Mouse (Mus musculus) stomach, embryonic 15.5 days (tissue): ENCODE measurements at regions not wholly inside any gene's neighbourhood (a gene's known extent, or its start where the extent isn't known, plus 50 kb on each side); places are given as distances from the start of the nearest gene placed in this dataset.

ENCODE experiments used
- ATAC-seq: fragments of 200-750 bp; cut with Nextera tagmentation; 2 replicates; pipeline ENCODE4 v1.8.0; 2017; ENCODE audit warnings: low read depth, moderate number of reproducible peaks, moderate TSS enrichment; ENCODE audit not compliant: insufficient read depth, low FRiP score
- H3K27ac ChIP-seq: fragments of 300-500 bp; sonication (generic); 2 replicates; pipeline ENCODE4 v1.5.1; 2015; ENCODE audit warnings: mild to moderate bottlenecking, inconsistent platforms
- H3K27me3 ChIP-seq: fragments of 300-500 bp; sonication (generic); replicated peaks from 2 replicates; pipeline ENCODE4 v1.6.1; 2015; ENCODE audit warnings: inconsistent platforms
- H3K36me3 ChIP-seq: fragments of 300-500 bp; sonication (generic); 2 replicates; pipeline ENCODE4 v1.6.1; 2015; ENCODE audit warnings: inconsistent platforms
- H3K4me1 ChIP-seq: fragments of 300-500 bp; sonication (generic); 2 replicates; pipeline ENCODE4 v1.6.1; 2015; ENCODE audit warnings: inconsistent platforms
- H3K4me2 ChIP-seq: fragments of 300-500 bp; sonication (generic); 2 replicates; pipeline ENCODE4 v1.6.1; 2015; ENCODE audit warnings: mild to moderate bottlenecking, inconsistent platforms
- H3K4me3 ChIP-seq: fragments of 300-500 bp; sonication (generic); replicated peaks from 2 replicates; pipeline ENCODE4 v1.5.1; 2015; ENCODE audit warnings: inconsistent platforms
- H3K9ac ChIP-seq: fragments of 300-500 bp; sonication (generic); 2 replicates; pipeline ENCODE4 v1.6.1; 2015; ENCODE audit warnings: inconsistent platforms
- H3K9me3 ChIP-seq: fragments of 300-500 bp; sonication (generic); 2 replicates; pipeline ENCODE4 v1.6.1; 2016; ENCODE audit warnings: inconsistent platforms
- WGBS: fragments of 180-500 bp; shearing (Covaris S2); methylation state at CpG from one replicate; pipeline ENCODE4 v1.1.7; 2015; 5-methylcytosine and 5-hydroxymethylcytosine counted together

GRCm38 (mm10) chr14:31891500-31892185, 61.2 kb upstream of the Ankrd28 start:
- H3K27me3 ChIP-seq: no peaks in the 10 kb centered on the region
- H3K27ac ChIP-seq: peak overlapping the region; percentile 19; the same call in 1 of the 2 replicates
- peaks cover 10% of the 10 kb centered on the region for H3K4me1 ChIP-seq
- no peak overlapping the region; the same call in 1 of the 2 replicates for H3K9ac ChIP-seq
- H3K4me3 ChIP-seq: 0 out of 2 replicates have a peak overlapping the region, but pooled peaks have one; percentile 6
- peak; percentile 58 for ATAC-seq
- WGBS: 8% methylated on average over 16 of the region's 16 CpGs
- H3K36me3 ChIP-seq: no peaks in the 10 kb centered on the region
- no peaks in the 10 kb centered on the region for H3K9me3 ChIP-seq
- peak overlapping the region; percentile 52 for H3K4me2 ChIP-seq

DNA sequence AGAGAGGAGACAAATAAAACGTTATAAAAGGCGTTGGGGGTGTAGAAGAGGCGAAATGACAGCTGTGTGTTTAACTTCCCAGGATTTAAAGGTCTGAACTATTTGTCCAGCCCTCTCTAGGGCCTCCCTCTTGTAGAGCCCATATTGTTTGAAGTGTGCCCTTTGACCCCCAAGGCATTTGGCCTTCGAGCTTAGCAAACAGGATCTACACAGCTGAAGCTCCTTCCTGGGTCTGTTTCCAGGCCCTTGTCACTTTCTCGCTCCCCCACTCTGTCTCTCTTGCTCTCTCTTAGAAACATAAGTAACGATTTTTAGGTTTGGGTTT, 61.7 kb upstream of the Ankrd28 start:
- Histone ChIP-seq H3K4me1 (peaks cover 10% of the 10 kb centered on the region), H3K36me3 (no peaks in the 10 kb centered on the region), H3K4me3 (no peak overlapping the region), H3K27ac (peak overlapping the region; percentile 19; the same call in 1 of the 2 replicates), H3K27me3 (no peaks in the 10 kb centered on the region), H3K4me2 (peak overlapping the region; percentile 52), H3K9me3 (no peaks in the 10 kb centered on the region), H3K9ac (no peak overlapping the region)
- WGBS: 18% methylated on average over 6 of the region's 6 CpGs
- ATAC-seq: 0 out of 2 replicates have a peak, but pooled peaks have one; percentile 10

DNA sequence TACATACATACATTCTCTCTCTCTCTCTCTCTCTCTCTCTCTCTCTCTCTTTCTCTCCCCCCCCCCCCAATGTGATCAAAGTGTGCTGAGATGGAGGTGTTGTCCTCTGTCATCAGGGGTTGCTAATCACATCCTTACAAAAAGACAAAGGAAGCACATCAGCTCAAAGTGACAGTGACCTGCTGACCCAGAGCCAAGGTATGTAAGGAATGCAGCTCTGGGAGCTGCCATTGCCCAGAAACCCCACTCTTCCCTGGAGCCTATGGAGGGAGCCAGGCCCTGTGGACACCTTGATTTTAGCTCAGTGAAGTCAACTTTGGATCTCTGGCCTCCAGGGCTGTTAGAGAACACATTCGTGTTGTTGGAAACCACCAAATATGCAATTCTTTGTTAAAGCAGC, 66.0 kb upstream of the Ankrd28 start:
- Histone ChIP-seq H3K4me1 (peaks cover 7% of the 10 kb centered on the region), H3K4me3 (no peak overlapping the region), H3K9ac (no peak overlapping the region), H3K9me3 (no peaks in the 10 kb centered on the region), H3K27me3 (no peaks in the 10 kb centered on the region), H3K27ac (no peak overlapping the region), H3K4me2 (no peak overlapping the region), H3K36me3 (no peaks in the 10 kb centered on the region)
- no peak for ATAC-seq
- WGBS: 71% methylated on average over 1 of the region's 1 CpGs

- H3K9me3 ChIP-seq: no peaks in the 10 kb centered on the region
- no peaks in the 10 kb centered on the region for H3K27me3 ChIP-seq
- H3K4me1 ChIP-seq: no peaks in the 10 kb centered on the region
- ATAC-seq: no peak
- H3K27ac ChIP-seq: no peak overlapping the region
- no peak overlapping the region for H3K4me2 ChIP-seq
- no peaks in the 10 kb centered on the region for H3K36me3 ChIP-seq
- H3K4me3 ChIP-seq: no peak overlapping the region
- WGBS: 73% methylated on average over 8 of the region's 8 CpGs
- H3K9ac ChIP-seq: no peak overlapping the region
Observed at GRCm38 (mm10) chr14:31899504-31899903, 69.1 kb upstream of the Ankrd28 start.

DNA sequence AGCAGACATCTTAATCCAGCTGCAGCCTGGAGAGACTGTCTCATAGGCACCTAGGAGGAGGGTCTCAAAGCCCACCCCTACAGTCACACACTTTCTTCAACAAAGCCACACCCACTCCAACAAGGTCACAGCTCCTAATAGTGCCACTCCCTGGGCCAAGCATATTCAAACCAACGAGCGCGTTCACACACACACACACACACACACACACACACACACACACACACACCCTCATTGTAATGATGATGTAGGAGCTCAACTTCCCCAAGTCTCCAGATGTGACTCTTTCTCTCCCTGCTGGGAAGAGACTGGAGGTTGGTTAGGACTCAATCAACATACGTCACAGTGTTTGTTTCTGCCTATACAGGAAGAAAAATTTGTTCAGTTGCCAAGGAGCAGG, 69.5 kb upstream of the Ankrd28 start:
- Histone ChIP-seq H3K4me3 (no peak overlapping the region), H3K27ac (no peak overlapping the region), H3K27me3 (no peaks in the 10 kb centered on the region), H3K9me3 (no peaks in the 10 kb centered on the region), H3K4me1 (no peaks in the 10 kb centered on the region), H3K9ac (no peak overlapping the region), H3K36me3 (no peaks in the 10 kb centered on the region), H3K4me2 (no peak overlapping the region)
- ATAC-seq: no peak
- 52% methylated on average over 4 of the region's 4 CpGs for WGBS

- Histone ChIP-seq H3K27ac (no peak overlapping the region), H3K27me3 (no peaks in the 10 kb centered on the region), H3K9me3 (no peaks in the 10 kb centered on the region), H3K4me2 (no peak overlapping the region), H3K4me1 (no peaks in the 10 kb centered on the region), H3K36me3 (no peaks in the 10 kb centered on the region), H3K9ac (no peak overlapping the region), H3K4me3 (no peak overlapping the region)
- 46% methylated on average over 4 of the region's 4 CpGs for WGBS
- no peak for ATAC-seq
Observed at GRCm38 (mm10) chr14:31901901-31902300, 71.5 kb upstream of the Ankrd28 start.

DNA sequence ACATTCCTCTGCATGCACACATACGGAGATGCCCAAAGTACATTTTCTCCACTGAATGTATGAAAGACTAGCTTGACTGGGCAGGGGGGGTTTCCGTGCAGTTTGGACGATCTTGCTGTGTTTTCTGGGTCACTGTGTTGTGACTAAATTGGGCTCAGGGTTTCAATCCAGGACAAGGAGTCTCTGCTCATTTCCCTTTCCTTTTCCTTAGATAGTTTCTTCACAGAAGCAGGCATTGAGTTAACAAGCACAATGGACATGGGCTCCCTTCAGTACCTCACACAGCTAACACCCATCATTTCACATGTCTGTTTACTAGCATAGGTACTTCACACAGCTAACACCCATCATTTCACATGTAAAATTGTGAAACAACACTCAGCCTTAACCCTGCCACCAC, 73.2 kb upstream of the Ankrd28 start:
- Histone ChIP-seq H3K4me3 (no peak overlapping the region), H3K9ac (no peak overlapping the region), H3K9me3 (no peaks in the 10 kb centered on the region), H3K27ac (no peak overlapping the region), H3K4me2 (no peak overlapping the region), H3K36me3 (no peaks in the 10 kb centered on the region), H3K4me1 (no peaks in the 10 kb centered on the region), H3K27me3 (no peaks in the 10 kb centered on the region)
- 72% methylated on average over 3 of the region's 3 CpGs for WGBS
- no peak for ATAC-seq

DNA sequence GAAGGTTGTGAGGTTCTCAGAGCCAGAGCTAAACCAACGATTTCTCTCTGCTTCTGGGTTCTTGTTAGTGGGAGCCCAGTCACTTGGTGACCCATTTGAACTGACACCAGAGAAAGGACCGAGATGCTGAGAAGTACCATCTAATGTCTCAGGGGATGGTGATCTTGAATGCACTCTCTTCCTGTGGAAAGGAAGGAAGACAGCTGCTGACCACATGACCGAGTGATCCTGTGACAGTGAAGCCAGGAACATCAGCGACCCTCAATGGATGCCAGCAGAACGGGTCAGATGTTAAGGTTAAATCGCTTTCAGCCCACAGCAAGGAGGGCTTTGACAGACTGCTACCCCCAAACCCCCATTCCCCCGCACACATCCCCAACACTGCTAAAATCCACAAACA, 78.1 kb upstream of the Ankrd28 start:
- Histone ChIP-seq H3K4me2 (no peak overlapping the region), H3K9ac (no peak overlapping the region), H3K27ac (no peak overlapping the region), H3K9me3 (no peaks in the 10 kb centered on the region), H3K36me3 (no peaks in the 10 kb centered on the region), H3K27me3 (no peaks in the 10 kb centered on the region), H3K4me1 (no peaks in the 10 kb centered on the region), H3K4me3 (no peak overlapping the region)
- ATAC-seq: no peak
- WGBS: 60% methylated on average over 7 of the region's 7 CpGs

DNA sequence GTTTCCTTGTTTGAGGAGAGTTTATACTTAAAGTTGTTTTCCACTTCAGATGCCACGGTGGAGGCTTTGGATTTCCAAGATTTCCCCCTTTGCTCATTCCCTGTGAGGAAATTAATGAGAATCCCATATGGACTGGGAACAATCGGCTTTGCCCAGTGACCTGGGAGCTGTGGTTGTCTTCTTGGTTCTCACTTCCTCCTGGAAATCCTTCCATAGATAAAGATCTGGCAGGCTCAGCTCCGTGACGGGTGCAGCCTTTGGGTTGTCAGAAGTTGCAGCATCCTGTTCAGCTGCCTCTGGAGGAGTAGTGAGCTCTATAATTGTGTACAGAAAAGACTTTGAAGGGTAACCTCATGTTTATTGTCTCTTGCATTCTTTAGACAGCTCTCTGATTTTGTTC, 78.8 kb upstream of the Ankrd28 start:
- H3K9me3 ChIP-seq: no peaks in the 10 kb centered on the region
- H3K4me3 ChIP-seq: no peak overlapping the region
- ATAC-seq: no peak
- 39% methylated on average over 4 of the region's 4 CpGs for WGBS
- no peak overlapping the region for H3K27ac ChIP-seq
- no peaks in the 10 kb centered on the region for H3K4me1 ChIP-seq
- no peak overlapping the region for H3K9ac ChIP-seq
- H3K36me3 ChIP-seq: no peaks in the 10 kb centered on the region
- H3K4me2 ChIP-seq: no peak overlapping the region
- H3K27me3 ChIP-seq: no peaks in the 10 kb centered on the region

GRCm38 (mm10) chr14:31910809-31911208, 80.4 kb upstream of the Ankrd28 start:
- Histone ChIP-seq H3K4me1 (no peaks in the 10 kb centered on the region), H3K4me2 (no peak overlapping the region), H3K27me3 (no peaks in the 10 kb centered on the region), H3K36me3 (no peaks in the 10 kb centered on the region), H3K27ac (no peak overlapping the region), H3K4me3 (no peak overlapping the region), H3K9ac (no peak overlapping the region), H3K9me3 (no peaks in the 10 kb centered on the region)
- peak; percentile 56; the same call in 1 of the 2 replicates for ATAC-seq
- 63% methylated on average over 2 of the region's 2 CpGs for WGBS

DNA sequence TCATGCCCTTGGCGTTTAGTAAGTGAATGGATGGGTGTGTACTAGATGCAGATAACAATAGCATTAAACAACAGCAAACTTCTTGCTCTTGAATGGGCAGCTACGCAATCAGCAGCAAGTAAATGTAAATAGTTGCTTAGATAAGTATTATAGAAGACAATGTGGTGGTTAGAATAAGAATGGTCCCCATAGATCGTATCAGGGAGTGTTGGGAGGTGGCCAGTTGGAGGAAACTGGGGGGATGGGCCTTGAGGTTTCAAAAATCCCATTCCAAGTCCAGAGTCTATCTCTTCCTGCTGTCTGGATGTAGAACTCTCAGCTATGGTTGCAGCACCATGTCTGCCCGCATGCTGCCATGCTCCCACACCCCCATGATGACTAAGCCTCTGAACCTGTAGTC, 88.0 kb upstream of the Ankrd28 start:
- H3K4me2 ChIP-seq: no peak overlapping the region
- WGBS: 85% methylated on average over 4 of the region's 4 CpGs
- ATAC-seq: no peak

GRCm38 (mm10) chr14:31918921-31919320, 88.5 kb upstream of the Ankrd28 start:
- ATAC-seq: no peak
- 100% methylated on average over 1 of the region's 1 CpGs for WGBS
- no peaks in the 10 kb centered on the region for H3K4me1 ChIP-seq
- H3K9me3 ChIP-seq: 0 out of 2 replicates have a peak, but pooled peaks cover under 1% of the 10 kb centered on the region
- no peaks in the 10 kb centered on the region for H3K27me3 ChIP-seq
- no peak overlapping the region for H3K4me2 ChIP-seq
- no peaks in the 10 kb centered on the region for H3K36me3 ChIP-seq
- H3K4me3 ChIP-seq: no peak overlapping the region
- no peak overlapping the region for H3K27ac ChIP-seq
- no peak overlapping the region for H3K9ac ChIP-seq

More for the DNA sequence above, 88.0 kb upstream of the Ankrd28 start:
- Histone ChIP-seq H3K36me3 (no peaks in the 10 kb centered on the region), H3K27ac (no peak overlapping the region), H3K4me1 (no peaks in the 10 kb centered on the region), H3K27me3 (no peaks in the 10 kb centered on the region), H3K9me3 (no peaks in the 10 kb centered on the region), H3K4me3 (no peak overlapping the region), H3K9ac (no peak overlapping the region)
